In genomic region chr1:179722811-179723469, GRCm38 (mm10) we compare ENCODE assay signal across 23 mouse cellular contexts. TPM values are rescaled to one million over a fixed set of nuclear protein-coding genes. Genes with fewer than 3 reads are reported as not detected.
A peak's percentile ranks its signal among the peaks of the same experiment; 100 is the strongest.
DNase-seq lines count a peak whose midpoint lies in the region; ATAC-seq and TF ChIP-seq lines count a peak whose summit lies in the region.
"Had no signal": no experiment of that assay in that cellular context is flagged by ENCODE, and none has a peak within 500 bp of the region (broad histone marks: within the 10 kb centered on the region; RNA-seq: fewer than 3 reads in every experiment).

No protein-coding gene starts in this region.

- H3K36me3 ChIP-seq in intestine, embryonic 15.5 days, result no peaks in the 10 kb centered on the region
- H3K36me3 ChIP-seq in intestine, embryonic 16.5 days (ENCODE audit: control insufficient read depth, insufficient read depth, low read length), result no peaks in the 10 kb centered on the region
- H3K36me3 ChIP-seq in kidney, postnatal 0 days (ENCODE audit: insufficient read depth, low read length), result no peaks in the 10 kb centered on the region
- H3K36me3 ChIP-seq: embryonic facial prominence, embryonic 13.5 days; heart, embryonic 10.5 days; hindbrain, embryonic 13.5 days had no signal

- WGBS in intestine, embryonic 15.5 days, result 45% methylated on average over 8 of the region's 8 CpGs
- WGBS in intestine, embryonic 16.5 days, result 50% methylated on average over 8 of the region's 8 CpGs
- 45% methylated on average over 8 of the region's 8 CpGs for WGBS in kidney, postnatal 0 days

- H3K4me3 ChIP-seq in intestine, embryonic 15.5 days (replicated peaks), result no peak overlapping the region
- no peak overlapping the region for H3K4me3 ChIP-seq in intestine, embryonic 16.5 days (ENCODE audit: low read length)
- no peak overlapping the region for H3K4me3 ChIP-seq in kidney, postnatal 0 days (replicated peaks; ENCODE audit: low read depth, low read length)
- H3K4me3 ChIP-seq: embryonic facial prominence, embryonic 13.5 days; forebrain, embryonic 13.5 days; gastrocnemius, adult 2 months; heart, embryonic 10.5 days; hindbrain, embryonic 13.5 days had no signal

- H3K27me3 ChIP-seq in intestine, embryonic 15.5 days (replicated peaks), result no peaks in the 10 kb centered on the region
- no peaks in the 10 kb centered on the region for H3K27me3 ChIP-seq in intestine, embryonic 16.5 days (replicated peaks; ENCODE audit: control insufficient read depth, insufficient read depth, low read length)
- no peaks in the 10 kb centered on the region for H3K27me3 ChIP-seq in kidney, postnatal 0 days (ENCODE audit: insufficient read depth, low read length)
- H3K27me3 ChIP-seq: embryonic facial prominence, embryonic 13.5 days; forebrain, embryonic 13.5 days; hindbrain, embryonic 13.5 days had no signal

- H3K9me3 ChIP-seq in intestine, embryonic 15.5 days, result no peaks in the 10 kb centered on the region
- H3K9me3 ChIP-seq in intestine, embryonic 16.5 days (ENCODE audit: control insufficient read depth, low read length), result no peaks in the 10 kb centered on the region
- H3K9me3 ChIP-seq in kidney, postnatal 0 days (replicated peaks; ENCODE audit: low read length), result no peaks in the 10 kb centered on the region
- H3K9me3 ChIP-seq: embryonic facial prominence, embryonic 13.5 days; forebrain, embryonic 13.5 days; heart, embryonic 10.5 days; hindbrain, embryonic 13.5 days had no signal

- no peaks in the 10 kb centered on the region for H3K4me1 ChIP-seq in intestine, embryonic 15.5 days (replicated peaks)
- no peaks in the 10 kb centered on the region for H3K4me1 ChIP-seq in intestine, embryonic 16.5 days (ENCODE audit: control insufficient read depth, insufficient read depth, low read length)
- H3K4me1 ChIP-seq in kidney, postnatal 0 days (replicated peaks; ENCODE audit: insufficient read depth, low read length), result no peaks in the 10 kb centered on the region
- H3K4me1 ChIP-seq: embryonic facial prominence, embryonic 13.5 days; forebrain, embryonic 13.5 days; hindbrain, embryonic 13.5 days had no signal

- TF ChIP-seq CTCF in kidney, postnatal 0 days (IDR thresholded peaks at IDR 0.05; ENCODE audit: low read depth), result no peak

- peak; percentile 76 for DNase-seq in kidney, postnatal 0 days (ENCODE audit: low spot score)
- no peak for DNase-seq in kidney, postnatal 4 days
- peak; percentile 86 for DNase-seq in ZHBTc4 (ENCODE audit: low read depth, low spot score)
- peak; percentile 25 for DNase-seq in mesoderm, embryonic 11.5 days (ENCODE audit: low read depth, low spot score)
- DNase-seq in right cerebral cortex, postnatal 36 days (ENCODE audit: low spot score in 2 of 2), result no peak
- DNase-seq in heart, postnatal 25 days (ENCODE audit: low spot score), result no peak
- DNase-seq: adrenal gland, postnatal 14 days; B cell, adult 2 months; cerebellum, adult 11-12 months; cerebellum, adult 9-10 months; cerebellum, postnatal 25 days; forebrain, postnatal 0 days; gastrocnemius, adult 2 months; gastrocnemius, postnatal 25 days had no signal

- no peak overlapping the region for H3K27ac ChIP-seq in intestine, embryonic 15.5 days
- H3K27ac ChIP-seq in intestine, embryonic 16.5 days (ENCODE audit: low read length), result no peak overlapping the region
- no peak overlapping the region for H3K27ac ChIP-seq in kidney, postnatal 0 days
- H3K27ac ChIP-seq: embryonic facial prominence, embryonic 13.5 days; forebrain, embryonic 13.5 days; heart, embryonic 10.5 days; hindbrain, embryonic 13.5 days; hindbrain, postnatal 0 days had no signal

- intact Hi-C loops in heart, postnatal 25 days (cut with DNase I), result no loop called here

- no peak overlapping the region for H3K9ac ChIP-seq in intestine, embryonic 15.5 days
- H3K9ac ChIP-seq in intestine, embryonic 16.5 days (ENCODE audit: low read depth, low read length), result no peak overlapping the region
- no peak overlapping the region for H3K9ac ChIP-seq in kidney, postnatal 0 days (ENCODE audit: low read depth, low read length)
- H3K9ac ChIP-seq: embryonic facial prominence, embryonic 13.5 days; forebrain, embryonic 13.5 days; forebrain, postnatal 0 days; hindbrain, embryonic 13.5 days had no signal

- no peak overlapping the region for H3K4me2 ChIP-seq in intestine, embryonic 15.5 days (replicated peaks)
- H3K4me2 ChIP-seq in intestine, embryonic 16.5 days (ENCODE audit: low read depth, low read length), result no peak overlapping the region
- H3K4me2 ChIP-seq in kidney, postnatal 0 days (ENCODE audit: low read length), result no peak overlapping the region
- H3K4me2 ChIP-seq: embryonic facial prominence, embryonic 13.5 days; forebrain, embryonic 13.5 days; hindbrain, embryonic 13.5 days had no signal

- ATAC-seq in intestine, embryonic 15.5 days, result peak; percentile 41; the same call in 1 of the 2 replicates
- no peak for ATAC-seq in intestine, embryonic 16.5 days
- ATAC-seq in kidney, postnatal 0 days (replicated peaks; ENCODE audit: low FRiP score, low read depth), result peak; percentile 40; the same call in 1 of the 2 replicates
- ATAC-seq: activated CD4-positive, CD25-positive, alpha-beta regulatory T cell, adult 4 months; forebrain, embryonic 13.5 days; forebrain, postnatal 0 days; hindbrain, postnatal 0 days had no signal

RNA-seq across cellular contexts. Expression of gene Kif28, which starts 22.1 kb away (rescaled TPM):
- not detected in 2 replicates for polyA plus RNA-seq in intestine, embryonic 15.5 days (2015; fragmentation: Nextera tagmentation; extraction: Ambion mirVana)
- polyA plus RNA-seq in intestine, embryonic 16.5 days (2015; fragmentation: Nextera tagmentation; extraction: Ambion mirVana), result not detected in 2 replicates
- not detected in 2 replicates for polyA plus RNA-seq in kidney, postnatal 0 days (2015; fragmentation: Nextera tagmentation; extraction: Ambion mirVana)
- under 1 TPM; 0.75 to 0.87 TPM for total RNA-seq in heart, postnatal 25 days (2021)
- total RNA-seq: adrenal gland, postnatal 14 days; forebrain, postnatal 0 days; hematopoietic stem cell, adult 5-6 weeks; hindbrain, postnatal 0 days had no signal
- polyA plus RNA-seq: activated CD4-positive, CD25-positive, alpha-beta regulatory T cell, adult 4 months; embryonic facial prominence, embryonic 13.5 days; forebrain, embryonic 13.5 days; forebrain, postnatal 0 days; hindbrain, embryonic 13.5 days had no signal

RNA-seq across cellular contexts. Expression of gene Sccpdh, which starts 54.9 kb away (rescaled TPM):
- 45.1 and 51.8 TPM in 2 replicates for polyA plus RNA-seq in intestine, embryonic 15.5 days (2015; fragmentation: Nextera tagmentation; extraction: Ambion mirVana)
- 47.1 and 49.8 TPM in 2 replicates for polyA plus RNA-seq in intestine, embryonic 16.5 days (2015; fragmentation: Nextera tagmentation; extraction: Ambion mirVana)
- 71.9 and 76.8 TPM in 2 replicates for polyA plus RNA-seq in kidney, postnatal 0 days (2015; fragmentation: Nextera tagmentation; extraction: Ambion mirVana)
- 10 to 100 TPM; 56.1 to 61.9 TPM for total RNA-seq in heart, postnatal 25 days (2021)

Comparison
In these comparisons a context has a peak if more than half of its experiments do, and no peak if none do; other contexts are left out.
1. DNase-seq: peak in kidney, postnatal 0 days (single experiment), ZHBTc4 (single experiment) and mesoderm, embryonic 11.5 days (single experiment); none in kidney, postnatal 4 days (0 of 2), right cerebral cortex, postnatal 36 days (0 of 2) and heart, postnatal 25 days (single experiment).